Mouse (Mus musculus) heart, postnatal 25 days (tissue): ENCODE data around the gene Nsun6. TPM values are rescaled to one million over a fixed set of nuclear protein-coding genes. Genes with fewer than 3 reads are reported as not detected.

Experiments
- DNase-seq: peaks from one replicate; pipeline ENCODE4 v3.0.0; 2022; ENCODE audit warnings: low spot score
- intact Hi-C: fragments of 180-260 bp; cut with DNase I; formaldehyde crosslinking; loops from one replicate; pipeline ENCODE4 v1.15.1; 2025
- total RNA-seq, 2 experiments: library from RNA; stranded (reverse); gene quantifications; 2 replicates each; pipeline ENCODE4 v1.2.3; 2021

Nsun6 gene
- total RNA-seq, 2 experiments from 2014 or later, result 2.2 to 5.3 TPM

DNA sequence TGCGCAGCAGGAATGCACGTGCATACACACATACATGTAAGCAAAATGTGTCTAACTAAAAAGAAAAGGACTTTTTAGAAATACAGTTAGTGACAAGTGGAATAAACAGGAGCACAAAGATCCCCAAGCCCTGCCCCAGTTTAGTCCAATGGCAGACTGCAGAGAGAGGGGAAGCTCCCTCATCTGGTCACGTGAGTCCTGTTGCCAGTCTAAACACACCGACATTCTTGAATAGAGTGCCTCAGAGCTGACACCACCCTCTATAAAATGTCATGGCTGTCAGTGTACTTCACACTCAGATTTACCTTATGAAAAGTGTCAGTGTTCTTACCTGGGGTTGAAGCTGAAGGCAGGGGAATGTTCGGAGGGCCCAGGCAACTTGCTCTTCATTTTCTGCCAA, 57.0 kb downstream of the Nsun6 start:
- intact Hi-C loops, result no loop called here
- DNase-seq, result no peak

DNA sequence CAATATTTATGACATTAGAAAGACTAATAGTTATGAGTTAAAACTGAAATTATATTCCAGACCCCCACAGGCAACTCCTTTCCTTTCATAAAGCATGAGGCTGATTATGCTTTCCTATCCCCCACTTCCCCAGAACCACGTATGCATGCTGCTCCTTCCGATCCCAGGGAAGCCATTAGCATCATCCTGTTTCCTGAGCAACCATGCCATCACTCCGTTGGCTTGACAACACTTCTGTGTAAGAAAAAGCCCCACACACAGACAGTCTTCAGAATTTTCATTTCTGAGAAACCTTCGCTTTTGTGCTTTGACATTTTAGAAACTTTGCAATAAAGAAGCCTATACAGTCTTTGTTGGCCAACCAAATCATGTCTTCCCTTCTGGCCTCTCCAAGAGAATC, 58.8 kb downstream of the Nsun6 start:
- intact Hi-C loops, result no loop called here
- no peak for DNase-seq

- no peak for DNase-seq
- intact Hi-C loops, result no loop called here
Measured at GRCm38 (mm10) chr2:14992531-14992930, 62.3 kb downstream of the Nsun6 start.

DNA sequence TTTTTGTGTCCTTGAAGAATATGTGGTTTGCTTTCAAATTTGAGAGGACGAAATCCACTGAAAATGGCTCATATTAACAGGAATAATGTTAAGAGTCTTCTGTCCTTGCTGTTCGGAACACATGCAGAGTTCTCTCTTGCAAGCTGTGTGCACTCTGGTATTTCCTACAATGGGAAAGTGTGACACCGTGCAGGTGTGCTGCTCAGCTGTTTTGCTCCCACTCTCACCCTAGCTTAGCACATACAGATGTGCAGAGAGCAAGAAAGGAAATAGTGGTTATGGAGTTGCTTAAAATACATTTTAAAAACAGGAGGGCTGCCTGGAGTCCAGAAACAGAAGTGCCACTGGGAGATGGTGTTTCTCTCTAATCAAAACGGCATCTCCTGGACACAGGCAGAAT, 65.5 kb downstream of the Nsun6 start:
- DNase-seq, result no peak

GRCm38 (mm10) chr2:14988451-14988850, 66.4 kb downstream of the Nsun6 start:
- no peak for DNase-seq
- intact Hi-C loops, result no loop called here

More for the DNA sequence above, 65.5 kb downstream of the Nsun6 start:
- intact Hi-C loops, result no loop called here

DNA sequence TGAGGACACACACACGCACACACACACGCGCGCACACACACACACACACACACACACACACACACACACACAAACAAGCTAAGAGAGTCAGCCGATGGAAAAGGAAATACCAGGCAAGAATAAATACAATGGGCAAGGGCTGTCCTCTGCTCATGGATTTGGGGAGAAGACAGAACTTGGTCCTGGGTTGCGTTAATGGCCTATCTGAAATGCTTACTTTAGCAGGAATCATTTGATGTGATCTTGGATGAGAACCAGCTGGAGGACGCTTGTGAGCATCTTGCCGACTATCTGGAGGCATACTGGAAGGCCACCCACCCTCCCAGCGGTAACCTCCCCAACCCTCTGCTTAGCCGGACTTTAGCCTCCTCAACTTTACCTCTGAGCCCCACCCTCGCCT, 70.8 kb downstream of the Nsun6 start:
- intact Hi-C loops, result no loop called here
- no peak for DNase-seq

DNA sequence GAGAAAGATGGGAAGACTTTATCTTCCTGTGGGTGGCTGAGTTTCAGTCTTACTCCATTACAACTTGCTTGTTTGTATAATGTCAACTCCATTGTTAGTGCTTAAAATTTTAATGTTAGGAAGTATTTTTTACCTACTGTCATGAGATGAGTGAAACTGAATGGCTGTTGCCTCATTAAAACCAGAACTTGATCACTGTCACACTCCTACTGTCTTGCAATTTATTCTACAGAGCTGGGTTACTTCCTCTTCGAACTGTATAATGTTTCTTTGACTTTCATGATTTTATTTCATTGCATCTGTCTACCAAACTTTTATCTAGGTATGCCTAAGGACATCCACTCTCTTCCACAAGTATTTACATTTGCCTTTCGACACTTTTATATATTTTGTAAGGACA, 93.4 kb downstream of the Nsun6 start:
- intact Hi-C loops, result no loop called here

GRCm38 (mm10) chr2:14960963-14961488, 93.8 kb downstream of the Nsun6 start:
- DNase-seq, result no peak
- intact Hi-C loops, result no loop called here

More for the DNA sequence above, 93.4 kb downstream of the Nsun6 start:
- DNase-seq, result no peak

DNA sequence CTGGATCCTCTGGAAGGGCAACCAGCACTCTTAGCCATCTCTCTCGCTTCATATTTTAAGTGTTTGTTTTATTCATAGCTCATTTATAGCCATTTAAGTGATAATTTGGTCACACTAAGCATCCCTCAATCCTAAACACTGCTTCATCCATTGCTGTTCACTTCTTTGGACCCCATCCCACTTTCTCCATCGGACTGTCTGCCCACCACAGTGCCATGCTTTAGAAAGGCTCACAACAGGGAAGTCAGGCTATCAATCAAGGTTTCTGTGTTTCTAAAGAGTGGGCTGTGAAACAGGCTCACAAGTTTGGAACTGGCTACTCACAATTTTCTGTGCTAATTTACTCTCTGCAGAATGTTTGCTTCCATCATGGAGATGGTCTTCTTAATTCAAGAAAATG, 101.8 kb downstream of the Nsun6 start:
- intact Hi-C loops, result no loop called here
- no peak for DNase-seq

Other genes starting within 250 kb of the Nsun6 start
- gene Arl5b, start 5.7 kb downstream of the Nsun6 start, total RNA-seq, result 10 to 100 TPM; 29.3 to 37.4 TPM